Mouse (Mus musculus) layer of hippocampus, adult 11-12 months (tissue): ENCODE data around the gene Rcor3.
A peak's percentile ranks its signal among the peaks of the same experiment; 100 is the strongest.

ENCODE experiments used
- DNase-seq: peaks from one replicate; pipeline ENCODE4 v3.0.0; 2022; ENCODE audit warnings: low spot score

Rcor3 gene

GRCm38 (mm10) chr1:192068188-192068587 is 69.7 kb downstream of the Rcor3 start:
- no peak for DNase-seq

DNA sequence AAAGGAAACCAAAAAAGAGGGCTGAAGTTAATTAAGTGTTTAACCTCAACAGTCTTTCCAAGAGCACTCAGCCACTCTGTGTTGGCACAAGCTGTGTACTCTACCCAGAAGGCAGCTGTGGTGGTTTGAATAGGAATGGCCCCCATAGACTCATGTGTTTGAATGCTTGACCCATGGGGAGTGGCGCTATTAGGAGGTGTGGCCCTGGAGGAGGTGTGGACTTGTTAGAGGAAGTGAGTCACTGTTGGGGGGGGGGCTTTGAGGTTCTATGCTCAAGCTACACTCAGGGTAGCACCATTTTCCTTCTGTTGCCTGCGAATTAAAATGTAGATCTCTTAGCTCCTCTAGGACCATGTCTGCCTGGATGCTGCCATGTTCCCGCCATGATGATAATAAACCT is 70.9 kb downstream of the Rcor3 start:
- no peak for DNase-seq

DNA sequence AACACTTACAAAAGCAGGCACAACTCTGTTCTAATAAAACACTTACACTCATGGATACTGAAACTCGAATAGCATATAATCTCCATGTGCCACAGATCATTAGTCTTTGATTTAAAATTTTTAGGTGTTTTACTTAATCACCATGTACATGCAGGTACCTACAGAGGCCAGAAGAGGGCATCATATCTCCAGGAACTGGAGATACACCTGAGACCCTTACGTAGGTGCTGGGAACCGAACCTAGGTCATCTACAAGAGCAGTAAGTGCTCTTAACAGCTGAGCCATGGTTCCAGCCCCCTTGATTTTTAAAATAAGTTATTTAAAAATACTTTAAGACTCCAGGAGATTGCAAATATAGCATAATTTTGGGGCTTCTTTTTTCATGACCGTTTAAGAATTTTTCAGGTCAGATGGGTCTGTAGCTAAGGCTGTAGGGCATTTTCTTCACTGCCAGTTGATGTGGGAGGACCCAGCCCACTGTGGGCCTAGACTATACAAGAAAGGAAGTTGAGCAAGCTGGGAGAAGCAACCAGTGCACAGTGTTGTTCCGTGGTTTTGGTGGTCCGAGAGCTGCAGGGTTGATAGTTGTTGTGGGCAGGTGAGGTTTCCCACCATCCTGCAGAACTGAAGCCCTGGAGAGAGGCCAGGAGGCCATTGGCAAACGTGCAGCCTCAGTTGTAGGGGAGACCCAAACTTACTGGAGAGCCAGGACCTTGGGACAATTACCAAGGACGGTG is 74.5 kb downstream of the Rcor3 start:
- no peak for DNase-seq

DNA sequence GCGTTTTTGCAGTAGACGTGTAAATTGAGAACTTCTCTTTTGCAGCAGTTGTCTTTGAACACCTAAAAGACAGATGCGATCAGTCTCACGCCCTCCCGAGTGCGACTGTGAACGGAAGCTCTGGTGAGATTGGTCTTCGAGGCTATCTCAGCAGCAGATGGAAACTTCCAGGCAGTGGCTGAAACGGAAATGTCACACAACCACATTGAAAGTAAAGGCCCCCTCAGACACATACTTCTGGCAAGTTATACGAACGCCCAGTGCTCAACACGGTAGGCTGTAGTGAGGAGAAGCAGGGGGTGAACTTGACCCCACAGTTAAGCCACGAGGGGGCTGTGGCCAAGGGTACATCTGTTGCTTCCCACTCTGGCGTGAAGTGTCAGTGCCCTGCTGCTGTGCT is 75.2 kb downstream of the Rcor3 start:
- DNase-seq: no peak

- peak; percentile 66 for DNase-seq
These were observed 76.1 kb downstream of the Rcor3 start for GRCm38 (mm10) chr1:192061666-192062306.

GRCm38 (mm10) chr1:192058911-192059310 is 79.0 kb downstream of the Rcor3 start:
- DNase-seq: no peak

DNA sequence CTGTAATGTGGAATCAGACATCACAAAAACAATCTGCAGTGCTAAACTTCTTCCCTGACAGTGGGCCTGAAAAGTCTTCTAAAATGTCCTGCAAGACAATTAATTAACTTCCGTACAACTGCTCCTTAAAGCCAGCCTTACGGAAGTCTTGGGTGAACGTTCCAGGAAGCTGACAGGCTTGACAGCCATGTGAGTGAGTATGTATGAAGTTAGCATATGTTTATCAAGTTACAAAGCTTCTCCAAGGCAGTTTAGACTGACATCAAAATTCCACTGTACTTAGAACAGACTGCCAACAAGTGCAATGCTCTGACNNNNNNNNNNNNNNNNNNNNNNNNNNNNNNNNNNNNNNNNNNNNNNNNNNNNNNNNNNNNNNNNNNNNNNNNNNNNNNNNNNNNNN is 84.1 kb downstream of the Rcor3 start:
- no peak for DNase-seq

DNA sequence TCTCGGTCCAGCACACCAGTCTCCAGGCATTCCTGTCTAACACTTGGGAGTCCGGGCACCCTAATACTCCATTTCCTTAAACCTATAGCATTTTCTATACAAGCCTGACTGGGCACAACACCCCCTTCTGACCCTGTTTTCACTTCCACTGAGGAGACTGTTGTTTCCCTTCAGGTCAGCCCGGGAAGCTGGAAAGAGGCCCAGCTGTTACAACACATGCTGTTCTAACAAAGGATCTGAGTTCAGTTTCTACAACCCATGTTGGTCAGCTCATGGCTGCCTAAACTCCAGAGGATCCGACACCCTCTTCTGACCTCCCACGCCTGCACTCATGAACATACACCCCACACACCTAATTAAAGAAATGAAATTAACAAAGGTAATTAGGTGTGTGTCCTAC is 84.9 kb downstream of the Rcor3 start:
- no peak for DNase-seq

GRCm38 (mm10) chr1:192052461-192052860 is 85.4 kb downstream of the Rcor3 start:
- DNase-seq: no peak
